Mouse (Mus musculus) kidney, postnatal 0 days (tissue): ENCODE data around the gene Olfr1378. TPM values are rescaled to one million over a fixed set of nuclear protein-coding genes. Genes with fewer than 3 reads are reported as not detected.

ENCODE experiments used
- ATAC-seq: fragments of 200-750 bp; cut with Nextera tagmentation; replicated peaks from 2 replicates; pipeline ENCODE4 v1.8.0; 2017; ENCODE audit warnings: low read depth, moderate number of reproducible peaks, moderate TSS enrichment, moderate library complexity; ENCODE audit not compliant: low FRiP score
- DNase-seq: peaks from one replicate; pipeline ENCODE4 v3.0.0-alpha.2; 2016; ENCODE audit warnings: low spot score
- H3K27ac ChIP-seq: fragments of 300-500 bp; sonication (generic); 2 replicates; pipeline ENCODE4 v1.5.1; 2014; ENCODE audit warnings: mild to moderate bottlenecking
- H3K27me3 ChIP-seq: fragments of 300-500 bp; sonication (generic); 2 replicates; pipeline ENCODE4 v1.6.1; 2014; ENCODE audit warnings: low read length, mixed read lengths; ENCODE audit not compliant: insufficient read depth
- H3K36me3 ChIP-seq: fragments of 300-500 bp; sonication (generic); 2 replicates; pipeline ENCODE4 v1.6.1; 2014; ENCODE audit warnings: low read length, mixed read lengths; ENCODE audit not compliant: insufficient read depth
- H3K4me1 ChIP-seq: fragments of 300-500 bp; sonication (generic); replicated peaks from 2 replicates; pipeline ENCODE4 v1.6.1; 2014; ENCODE audit warnings: antibody characterized with exemption, low read length, mixed read lengths; ENCODE audit not compliant: insufficient read depth
- H3K4me2 ChIP-seq: fragments of 300-500 bp; sonication (generic); 2 replicates; pipeline ENCODE4 v1.6.1; 2014; ENCODE audit warnings: mild to moderate bottlenecking, low read length, moderate library complexity, mixed read lengths
- H3K4me3 ChIP-seq: fragments of 300-500 bp; sonication (generic); replicated peaks from 2 replicates; pipeline ENCODE4 v1.5.1; 2014; ENCODE audit warnings: low read depth, low read length
- H3K9ac ChIP-seq: fragments of 300-500 bp; sonication (generic); 2 replicates; pipeline ENCODE4 v1.6.1; 2014; ENCODE audit warnings: low read depth, low read length
- H3K9me3 ChIP-seq: fragments of 300-500 bp; sonication (generic); replicated peaks from 2 replicates; pipeline ENCODE4 v1.6.1; 2016; ENCODE audit warnings: low read length, inconsistent platforms, mixed read lengths
- CTCF ChIP-seq: IDR thresholded peaks from 2 replicates; pipeline ENCODE4 v1.5.1; 2016; ENCODE audit warnings: antibody characterized with exemption, low read depth, mild to moderate bottlenecking, moderate library complexity
- WGBS: fragments of 180-500 bp; shearing (Covaris S2); extraction: QIAGEN DNeasy Blood & Tissue Kit; methylation state at CpG from one replicate; pipeline ENCODE4 v1.1.7; 2014; 5-methylcytosine and 5-hydroxymethylcytosine counted together
- polyA plus RNA-seq: library from polyadenylated mRNA; unstranded; fragments of >200 nt; fragmentation: Nextera tagmentation; extraction: Ambion mirVana; gene quantifications from 2 replicates; pipeline ENCODE4 v1.2.1, GENCODE M21; 2015

Gene Olfr1378
- polyA plus RNA-seq = not detected in 2 replicates

DNA sequence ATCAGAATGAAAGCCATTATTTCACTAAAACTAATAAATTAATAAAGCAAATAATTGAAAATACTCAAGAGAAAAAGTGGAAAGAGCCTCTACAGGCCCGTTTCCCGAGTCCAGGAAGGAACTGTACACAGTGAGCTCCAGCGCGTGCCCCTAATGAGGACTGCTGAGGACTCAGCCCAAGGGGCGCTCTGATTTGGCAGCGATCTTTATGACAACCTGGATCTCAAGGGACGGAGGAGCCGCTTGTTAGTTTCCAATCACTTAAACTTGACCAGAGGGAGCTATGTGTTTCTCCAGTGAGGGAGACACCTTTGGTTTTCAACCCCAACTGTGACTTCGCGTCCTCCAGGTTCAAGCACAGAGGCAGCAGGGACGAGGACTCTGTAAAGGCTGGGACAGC is at the start of gene Olfr1378:
Gene Olfr1378 (plus strand): TSS at position 301 of the 400 bp plus-strand sequence.
- no peak within 1 kb of the TSS for H3K9ac ChIP-seq
- no peak within 1 kb of the TSS for H3K4me3 ChIP-seq
- no peak within 1 kb of the TSS for H3K27ac ChIP-seq
- no peak for TF ChIP-seq CTCF
- no peak within 1 kb of the TSS for H3K4me2 ChIP-seq
- H3K36me3 ChIP-seq = no peaks in the 10 kb centered on the region
- DNase-seq (no peak), ATAC-seq (no peak)
- no peaks in the 10 kb centered on the region for H3K9me3 ChIP-seq
- no peaks in the 10 kb centered on the region for H3K4me1 ChIP-seq
- WGBS = 87% methylated on average over 11 of the region's 11 CpGs
- H3K27me3 ChIP-seq = no peaks in the 10 kb centered on the region

DNA sequence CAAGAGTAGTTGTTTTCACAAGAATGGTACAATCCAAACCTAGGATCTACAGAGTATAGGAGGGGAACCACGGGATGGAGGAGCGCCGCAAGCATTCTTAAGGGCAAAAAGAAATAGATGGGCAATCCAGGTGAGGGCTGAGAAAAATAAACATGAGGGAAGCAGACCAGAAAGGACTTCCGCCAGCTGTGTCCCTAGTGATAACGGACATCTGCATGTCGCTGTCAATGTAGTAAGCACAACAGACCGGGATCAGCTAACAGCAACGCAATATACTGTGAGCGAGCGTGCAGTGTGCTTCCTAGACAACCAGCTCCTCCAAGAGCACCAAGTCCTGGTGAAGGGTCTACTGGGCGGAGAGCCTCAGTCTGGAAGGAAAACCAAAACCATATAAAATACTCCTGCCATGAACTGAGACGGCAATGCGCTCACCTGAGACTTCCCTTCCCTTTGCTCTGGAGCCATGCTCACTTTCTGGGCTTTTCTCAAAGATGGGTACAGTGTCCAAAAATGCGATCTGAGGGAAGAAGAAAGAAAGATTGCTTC is 35.8 kb upstream of the Olfr1378 start:
- Histone ChIP-seq H3K4me1 (no peaks in the 10 kb centered on the region), H3K9me3 (no peaks in the 10 kb centered on the region), H3K9ac (peak overlapping the region; percentile 57), H3K27ac (no peak overlapping the region), H3K27me3 (no peaks in the 10 kb centered on the region), H3K4me3 (peak overlapping the region; percentile 72), H3K4me2 (peak overlapping the region; percentile 96), H3K36me3 (no peaks in the 10 kb centered on the region)
- ATAC-seq = no peak
- 13% methylated on average over 14 of the region's 14 CpGs for WGBS
- no peak for TF ChIP-seq CTCF
- peak; percentile 8 for DNase-seq

DNA sequence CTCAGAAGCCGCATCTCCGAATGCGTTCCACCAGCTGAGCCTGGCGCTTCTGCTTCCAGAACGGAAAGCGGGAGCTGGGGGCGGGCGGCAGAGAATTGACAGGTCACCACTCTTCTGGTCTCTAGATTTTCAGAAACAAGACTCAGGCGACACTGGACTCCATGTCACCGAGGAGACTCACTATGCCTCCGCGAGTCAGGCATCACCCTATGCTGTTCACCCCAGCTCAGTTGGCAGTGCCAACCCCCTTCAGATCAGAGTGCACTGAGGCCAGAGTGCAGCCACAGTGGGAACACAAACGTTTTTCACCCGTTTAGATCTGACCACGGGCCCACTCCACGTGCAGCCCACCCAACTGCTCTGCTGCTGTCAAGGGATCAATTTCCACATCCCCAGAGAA is 35.3 kb upstream of the Olfr1378 start:
- Histone ChIP-seq H3K27ac (peak overlapping the region; percentile 42), H3K4me2 (peak overlapping the region; percentile 96), H3K27me3 (no peaks in the 10 kb centered on the region), H3K9me3 (no peaks in the 10 kb centered on the region), H3K36me3 (no peaks in the 10 kb centered on the region), H3K4me3 (peak overlapping the region; percentile 72), H3K4me1 (no peaks in the 10 kb centered on the region), H3K9ac (peak overlapping the region; percentile 57)
- under 1% methylated on average over 16 of the region's 16 CpGs for WGBS
- ATAC-seq = peak; percentile 62
- TF ChIP-seq CTCF = no peak
- DNase-seq = peak; percentile 34

DNA sequence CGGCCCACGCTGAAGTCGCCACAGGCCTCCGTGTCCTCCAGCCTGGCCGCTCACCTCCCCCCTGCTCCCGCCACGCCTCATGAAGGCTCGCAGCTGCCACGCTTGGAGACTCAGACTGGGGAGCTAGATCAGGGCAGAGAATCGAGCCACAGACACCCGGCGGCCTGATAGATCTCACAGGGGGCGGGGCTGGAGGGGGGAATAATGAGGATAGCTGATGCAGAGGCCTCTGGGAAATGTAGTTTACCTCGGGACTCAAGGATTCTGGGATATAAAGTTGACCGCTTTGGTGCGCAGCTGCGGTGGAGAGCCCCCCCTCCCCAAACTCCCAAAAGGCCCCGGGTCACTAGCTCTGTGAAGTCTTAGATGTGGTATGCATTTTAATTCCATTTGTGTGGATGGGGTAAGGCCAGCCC is 34.9 kb upstream of the Olfr1378 start, which contains the start of gene Zfp354b:
Gene Zfp354b (minus strand): TSS at position 183 of the 416 bp plus-strand sequence.
- WGBS = 1% methylated on average over 18 of the region's 18 CpGs
- TF ChIP-seq CTCF = no peak
- ATAC-seq (peak; percentile 89), DNase-seq (peak; percentile 92)
- Histone ChIP-seq H3K4me3 (peak within 1 kb of the TSS; percentile 72), H3K27me3 (no peaks in the 10 kb centered on the region), H3K36me3 (no peaks in the 10 kb centered on the region), H3K27ac (peak within 1 kb of the TSS; percentile 42), H3K4me2 (peak within 1 kb of the TSS; percentile 96), H3K4me1 (no peaks in the 10 kb centered on the region), H3K9ac (peak within 1 kb of the TSS; percentile 57), H3K9me3 (no peaks in the 10 kb centered on the region)

DNA sequence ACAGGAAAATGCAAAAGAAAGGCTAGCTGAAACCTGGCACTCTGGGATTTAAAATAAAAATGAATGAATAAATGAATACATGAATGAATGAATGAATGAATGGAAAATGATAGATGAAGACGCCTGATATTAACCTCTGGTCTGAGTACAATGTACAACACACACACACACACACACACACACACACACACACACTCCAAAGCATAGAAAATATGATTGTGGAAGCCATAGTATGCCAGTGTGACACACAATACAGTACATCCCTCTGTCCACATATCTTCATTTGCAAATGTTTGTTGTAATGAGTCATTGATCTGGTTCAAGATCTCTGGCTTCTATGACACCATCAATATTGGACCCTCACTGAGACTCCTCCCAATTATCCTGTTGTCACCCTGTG is 34.3 kb upstream of the Olfr1378 start:
- Histone ChIP-seq H3K4me3 (no peak overlapping the region), H3K27ac (no peak overlapping the region), H3K4me2 (no peak overlapping the region), H3K27me3 (no peaks in the 10 kb centered on the region), H3K4me1 (no peaks in the 10 kb centered on the region), H3K9ac (no peak overlapping the region), H3K9me3 (no peaks in the 10 kb centered on the region), H3K36me3 (no peaks in the 10 kb centered on the region)
- 72% methylated on average over 1 of the region's 1 CpGs for WGBS
- DNase-seq = no peak
- no peak for TF ChIP-seq CTCF
- ATAC-seq = no peak

DNA sequence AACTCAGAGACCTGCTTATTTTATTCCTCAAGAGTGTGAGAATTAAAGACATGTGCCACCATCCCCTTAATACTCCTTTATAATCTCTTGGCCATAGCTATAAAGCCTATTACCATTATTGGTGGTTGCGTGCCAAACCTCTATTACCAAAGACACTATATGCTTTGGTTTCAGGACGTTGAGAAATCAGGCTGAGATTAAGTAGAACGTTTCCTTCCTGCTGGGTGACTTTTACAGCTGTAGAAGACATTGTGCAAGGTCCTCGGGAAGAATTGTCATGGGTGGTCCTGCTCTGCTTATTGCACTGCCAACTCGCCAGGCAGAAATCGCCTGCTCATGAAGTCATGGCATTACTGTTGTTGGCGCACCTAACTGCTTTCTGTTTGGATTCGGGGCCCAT is 27.9 kb upstream of the Olfr1378 start:
- H3K4me2 ChIP-seq = no peak overlapping the region
- H3K27me3 ChIP-seq = no peaks in the 10 kb centered on the region
- no peak overlapping the region for H3K4me3 ChIP-seq
- H3K9me3 ChIP-seq = no peaks in the 10 kb centered on the region
- DNase-seq = no peak
- no peaks in the 10 kb centered on the region for H3K4me1 ChIP-seq
- no peak for ATAC-seq
- no peak overlapping the region for H3K9ac ChIP-seq
- no peak for TF ChIP-seq CTCF
- no peak overlapping the region for H3K27ac ChIP-seq
- no peaks in the 10 kb centered on the region for H3K36me3 ChIP-seq
- WGBS = 73% methylated on average over 8 of the region's 8 CpGs
